Mouse (Mus musculus): ENCODE results near the gene Gpc1. TPM values are rescaled to one million over a fixed set of nuclear protein-coding genes. Genes with fewer than 3 reads are reported as not detected.

Gpc1 gene
- polyA plus RNA-seq, 1 experiment from 2014 or later: 64.3 TPM

MicroRNA genes within 50 kb of the gene (microRNA counts, 519-probe panel; counts per million panel counts)
- microRNA mmu-miR-149: 4,728 counts per million, percentile 81 among the panel's probes with 10 or more counts

Small RNAs within 50 kb of the gene (microRNA-seq; reads per million reads assigned to microRNA genes)
- gene Mir149: 10,339 reads per million, percentile 96 among the genes with 10 or more reads in this experiment

Other genes with a start within 250 kb of the Gpc1 start
- gene Olfr1412, start 245.9 kb upstream of the Gpc1 start, polyA plus RNA-seq (2015; fragmentation: Nextera tagmentation; extraction: Ambion mirVana): not detected in 2 replicates
- not detected in 2 replicates for gene Olfr1411, start 237.2 kb upstream of the Gpc1 start, polyA plus RNA-seq (2015; fragmentation: Nextera tagmentation; extraction: Ambion mirVana)
- not detected in 2 replicates for gene Olfr1410, start 225.9 kb upstream of the Gpc1 start, polyA plus RNA-seq (2015; fragmentation: Nextera tagmentation; extraction: Ambion mirVana)
- gene Olfr12, start 213.9 kb upstream of the Gpc1 start, polyA plus RNA-seq (2015; fragmentation: Nextera tagmentation; extraction: Ambion mirVana): not detected in 2 replicates
- gene Cops9, start 189.7 kb upstream of the Gpc1 start, polyA plus RNA-seq (2015; fragmentation: Nextera tagmentation; extraction: Ambion mirVana): 520 and 589 TPM in 2 replicates
- gene Otos, start 182.8 kb upstream of the Gpc1 start, polyA plus RNA-seq (2015; fragmentation: Nextera tagmentation; extraction: Ambion mirVana): not detected in 2 replicates
- 0.70 and 0.74 TPM in 2 replicates for gene Ankmy1, start 71.3 kb downstream of the Gpc1 start, polyA plus RNA-seq (2015; fragmentation: Nextera tagmentation; extraction: Ambion mirVana)
- 14.0 and 15.5 TPM in 2 replicates for gene Dusp28, start 75.3 kb downstream of the Gpc1 start, polyA plus RNA-seq (2015; fragmentation: Nextera tagmentation; extraction: Ambion mirVana)
- 30.2 and 38.4 TPM in 2 replicates for gene Rnpepl1, start 79.1 kb downstream of the Gpc1 start, polyA plus RNA-seq (2015; fragmentation: Nextera tagmentation; extraction: Ambion mirVana)
- gene Capn10, start 102.7 kb downstream of the Gpc1 start, polyA plus RNA-seq (2015; fragmentation: Nextera tagmentation; extraction: Ambion mirVana): 55.3 and 55.7 TPM in 2 replicates
- gene Gpr35, start 119.2 kb downstream of the Gpc1 start, polyA plus RNA-seq (2015; fragmentation: Nextera tagmentation; extraction: Ambion mirVana): 0.23 and 0.60 TPM in 2 replicates
- not detected in 2 replicates for gene Aqp12, start 174.7 kb downstream of the Gpc1 start, polyA plus RNA-seq (2015; fragmentation: Nextera tagmentation; extraction: Ambion mirVana)

Measured in neural tube, embryonic 13.5 days (tissue).